Mouse (Mus musculus): ENCODE measurements around the gene Lyve1. TPM values are rescaled to one million over a fixed set of nuclear protein-coding genes. Genes with fewer than 3 reads are reported as not detected.
"Not testable (repeated sequence)": the region's sequence is repeated elsewhere in the genome, so short reads cannot be mapped to it uniquely, and the experiment has no call there.

Gene Lyve1
- 1.1 and 1.2 TPM in 2 replicates for total RNA-seq (2015)
- 0.92 and 0.98 TPM in 2 replicates for total RNA-seq (2017)

DNA sequence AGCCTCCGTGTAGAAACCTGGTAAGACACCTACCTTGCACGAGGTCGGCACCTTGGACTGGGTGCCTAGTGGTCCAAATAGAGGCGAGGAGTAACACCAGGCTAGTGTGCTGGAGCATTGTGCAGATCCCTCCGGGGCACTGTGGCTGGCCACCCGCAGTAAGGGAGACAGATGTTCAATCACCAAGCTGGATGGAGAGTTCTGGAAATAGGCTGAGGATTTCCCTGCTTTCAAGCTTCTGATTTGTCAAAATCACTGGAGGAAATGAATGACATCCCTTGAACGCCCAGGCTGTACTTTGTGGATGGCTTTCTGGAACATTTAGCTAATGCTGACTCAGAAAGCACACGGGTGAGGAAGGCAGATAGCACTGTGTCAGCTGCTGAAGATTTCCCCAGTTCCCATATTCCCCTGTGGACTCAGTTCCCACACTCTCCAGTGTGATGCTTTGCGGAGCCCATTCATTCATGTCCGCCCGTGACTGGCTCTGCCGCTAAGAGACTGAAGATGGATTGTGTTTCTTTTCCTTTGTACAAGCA, at the start of gene Lyve1:
Gene Lyve1 (minus strand): TSS at position 489 of the 539 bp plus-strand sequence.
- no peak for ATAC-seq (ENCODE audit: poor library complexity, severe bottlenecking)

DNA sequence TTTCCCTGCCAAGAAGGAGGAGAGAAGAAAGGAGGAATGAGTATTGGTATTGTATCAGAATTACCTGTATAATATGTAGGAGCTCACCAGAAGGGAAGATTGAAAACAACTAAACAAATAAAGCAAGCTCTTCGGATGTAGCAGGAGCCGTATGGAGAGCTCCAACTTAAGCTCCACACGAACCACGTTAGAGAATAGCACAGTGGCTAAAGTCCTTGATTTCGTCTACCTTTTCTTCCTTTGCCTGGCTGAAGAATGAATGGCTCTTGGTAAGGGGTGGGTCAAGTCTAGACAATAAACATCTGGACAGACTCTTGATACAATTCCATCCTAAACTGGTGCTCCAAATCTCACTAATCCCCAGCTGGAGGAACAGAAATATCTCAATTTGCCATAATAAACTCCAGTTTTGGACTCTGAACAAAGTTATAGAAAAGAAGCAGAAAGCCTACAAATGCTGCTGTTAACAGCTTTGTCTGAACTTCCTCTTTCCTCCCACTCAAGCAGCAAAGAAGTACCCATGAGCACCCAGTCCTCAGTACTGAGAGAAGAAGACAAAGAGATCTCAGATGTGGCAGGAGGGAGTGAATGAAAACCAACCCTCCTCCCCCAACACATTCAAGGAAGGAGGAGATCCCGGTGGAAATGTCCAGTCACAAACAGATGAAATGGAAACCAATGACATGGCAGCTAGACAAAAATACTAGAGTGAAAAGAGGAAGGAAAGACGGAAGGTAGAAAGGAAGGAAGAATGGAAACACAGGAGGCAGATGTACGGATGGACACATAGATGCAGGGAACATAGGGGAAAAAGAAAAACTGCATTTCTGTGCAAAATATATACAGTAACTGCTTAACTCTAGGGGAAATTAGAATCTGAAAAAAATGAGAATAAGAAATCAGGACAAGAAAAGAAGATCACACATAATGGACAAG, 45.4 kb upstream of the Lyve1 start:
- peak; percentile 77 for ATAC-seq (ENCODE audit: poor library complexity, severe bottlenecking)

DNA sequence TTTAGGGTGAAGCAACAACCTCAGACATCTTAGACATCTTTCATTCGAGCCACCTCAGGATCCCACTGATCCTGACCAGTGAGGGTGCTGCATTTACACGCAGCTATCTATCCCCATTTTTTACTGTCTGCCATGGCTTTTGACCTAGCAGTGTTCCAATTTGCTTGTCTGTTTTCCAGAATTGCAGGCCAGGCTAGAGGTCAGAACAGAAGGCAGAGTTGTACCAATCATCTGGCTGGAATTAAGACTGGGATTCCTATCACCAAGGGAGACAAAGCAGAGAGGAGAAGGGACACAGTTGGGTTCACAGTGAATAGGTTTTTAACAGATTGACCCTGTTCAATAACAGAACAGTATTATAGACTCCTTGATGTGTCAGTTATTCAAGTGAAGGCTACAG, 43.5 kb upstream of the Lyve1 start:
- ATAC-seq (ENCODE audit: poor library complexity, severe bottlenecking) = no peak

DNA sequence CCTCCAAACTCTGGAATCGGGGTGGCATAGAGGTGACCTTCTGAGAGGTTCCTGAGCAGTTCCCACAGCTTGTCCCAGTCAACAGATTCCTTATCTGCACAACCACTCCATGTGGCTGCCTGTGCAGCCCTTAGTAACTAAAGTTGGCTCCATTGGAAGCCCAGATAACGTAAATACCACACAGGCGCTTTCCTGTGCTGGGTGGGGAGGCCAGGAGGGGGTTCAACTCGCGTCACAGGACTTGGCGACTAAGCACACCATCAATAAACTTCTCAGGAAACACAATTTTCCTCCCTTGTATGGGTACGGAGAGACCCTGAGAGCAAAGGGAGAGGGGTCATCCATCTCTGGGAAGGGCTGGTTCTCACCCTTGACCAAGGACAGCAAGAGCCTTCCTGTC, 40.2 kb upstream of the Lyve1 start:
- no peak for ATAC-seq (ENCODE audit: poor library complexity, severe bottlenecking)

DNA sequence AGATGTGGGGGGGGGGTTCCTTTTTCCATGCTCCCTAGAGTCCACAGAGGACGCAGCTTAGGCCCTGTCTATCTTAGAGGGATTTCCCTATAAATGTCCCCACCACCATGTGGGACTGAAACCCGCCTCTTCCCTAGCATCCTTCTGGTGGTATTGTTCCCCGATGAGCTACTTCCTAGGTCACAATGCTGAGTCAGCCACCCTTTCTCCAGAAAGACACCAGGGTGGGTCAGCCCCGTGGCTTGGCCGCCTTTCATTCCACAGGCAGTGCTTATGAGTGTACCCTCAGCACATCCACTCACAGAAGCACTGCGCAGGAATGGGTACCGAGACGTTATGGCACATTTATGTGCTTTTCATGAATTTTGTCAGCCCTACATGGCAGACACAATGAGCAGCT, 34.2 kb upstream of the Lyve1 start:
- no peak for ATAC-seq (ENCODE audit: poor library complexity, severe bottlenecking)

DNA sequence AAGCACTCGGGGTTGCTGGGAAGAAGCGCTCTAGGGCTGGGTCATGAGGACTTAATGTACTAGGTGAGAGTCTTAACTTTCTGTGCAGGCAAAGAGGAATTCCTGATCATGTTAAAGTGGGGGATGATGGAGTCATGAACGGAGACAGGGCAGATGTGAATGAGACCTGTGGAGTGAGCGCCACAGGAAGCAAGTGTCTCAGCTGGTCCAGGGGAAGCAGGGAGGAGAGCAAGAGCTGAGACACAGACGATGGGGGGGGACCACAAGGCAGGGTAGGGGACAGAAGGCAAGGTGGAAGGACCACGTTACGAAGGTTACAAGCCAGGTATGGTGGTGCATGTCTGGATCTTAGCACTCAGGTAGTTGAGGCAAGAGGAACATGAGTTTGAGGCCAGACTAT, 33.4 kb upstream of the Lyve1 start:
- ATAC-seq (ENCODE audit: poor library complexity, severe bottlenecking) = no peak

DNA sequence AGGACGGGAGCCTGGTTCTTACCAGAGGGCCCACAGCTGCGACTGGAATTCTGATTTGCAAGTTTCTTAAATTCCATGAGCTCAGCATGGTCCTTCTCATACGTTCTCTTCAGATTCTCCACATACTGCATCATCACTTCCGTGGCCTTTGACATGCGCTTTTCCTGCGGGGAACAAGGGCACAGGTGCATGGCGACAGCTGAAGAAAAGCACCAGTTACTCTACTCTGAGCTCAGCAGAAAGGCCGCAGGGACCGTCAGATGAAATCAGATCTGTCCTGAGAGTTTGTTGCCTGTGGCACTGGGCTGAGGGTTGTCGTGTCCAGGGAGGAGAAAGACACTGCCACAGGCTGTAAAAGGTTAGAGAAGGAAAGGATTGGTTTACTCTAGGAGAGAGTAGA, 32.7 kb upstream of the Lyve1 start:
- not testable (repeated sequence) for ATAC-seq (ENCODE audit: poor library complexity, severe bottlenecking)

DNA sequence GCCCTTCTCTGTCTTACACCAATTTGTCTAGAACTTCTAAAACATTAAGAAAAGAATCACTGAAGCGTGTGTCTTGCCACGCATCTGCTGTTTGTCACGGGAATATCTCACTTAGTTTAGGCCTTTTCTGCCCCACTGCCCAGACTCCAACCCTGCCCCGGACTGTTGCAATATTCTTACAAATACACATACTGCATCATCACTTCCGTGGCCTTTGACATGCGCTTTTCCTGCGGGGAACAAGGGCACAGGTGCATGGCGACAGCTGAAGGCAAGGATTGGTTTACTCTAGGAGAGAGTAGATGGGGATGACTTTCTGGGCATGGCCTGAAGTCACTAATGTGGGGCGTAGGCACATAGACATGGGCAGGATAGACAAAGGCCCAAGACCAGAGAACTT, 31.6 kb upstream of the Lyve1 start:
- ATAC-seq (ENCODE audit: poor library complexity, severe bottlenecking) = peak; percentile 80

DNA sequence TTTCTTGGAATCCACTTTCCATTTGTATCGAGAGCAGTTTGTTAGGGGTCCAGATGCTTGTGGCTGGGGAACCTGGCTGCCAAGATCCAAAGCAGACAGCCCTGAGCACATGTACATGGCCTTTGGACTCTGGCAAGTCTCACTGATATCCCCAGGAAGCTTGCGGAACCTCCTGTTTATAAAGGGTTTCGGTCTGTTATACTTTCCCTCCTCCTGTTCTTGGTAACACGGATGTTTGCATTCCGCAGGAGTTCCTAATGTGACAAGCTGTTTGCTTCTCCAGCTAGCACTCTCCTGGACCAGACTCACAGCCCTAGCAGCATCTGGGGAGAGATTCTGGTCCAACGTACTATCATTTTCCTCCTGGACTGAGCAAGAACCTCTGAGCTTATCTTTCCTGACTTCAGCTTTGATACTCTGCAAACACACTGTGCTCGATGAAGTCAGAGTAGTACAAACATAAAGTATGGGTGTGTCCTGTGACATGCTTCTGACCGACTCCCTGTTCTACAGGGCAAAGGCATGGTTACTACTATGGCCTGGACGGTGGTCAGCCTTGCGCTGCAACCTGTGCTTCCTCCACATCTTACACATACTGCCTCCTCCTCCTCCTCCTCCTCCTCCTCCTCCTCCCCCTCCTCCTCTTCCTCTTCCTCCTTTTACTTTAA, 31.0 kb upstream of the Lyve1 start:
- ATAC-seq (ENCODE audit: poor library complexity, severe bottlenecking) = peak; percentile 55

DNA sequence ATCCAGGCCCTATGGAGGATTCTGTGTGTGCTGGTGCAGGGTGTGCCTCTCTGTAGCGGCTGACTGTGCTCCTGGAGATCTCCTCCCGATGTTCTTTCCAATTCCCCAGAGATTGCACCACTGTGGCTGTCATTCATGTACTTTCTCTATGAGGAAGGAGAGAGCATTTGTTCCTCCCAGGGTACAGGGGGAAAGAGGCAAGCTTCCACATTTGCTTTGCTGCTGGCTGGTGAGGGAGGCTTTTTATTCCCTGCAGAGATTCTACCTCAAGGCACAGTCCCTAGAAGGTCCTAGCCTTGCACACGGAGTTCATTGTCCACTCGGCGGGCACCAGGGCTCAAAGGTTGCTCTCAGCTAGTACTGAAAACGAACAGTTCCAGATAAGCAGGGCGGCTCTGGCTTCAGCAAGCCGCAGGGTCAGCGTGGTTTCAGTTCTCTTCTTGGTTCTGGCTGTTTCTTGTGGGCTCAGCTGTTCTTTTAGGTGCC, 28.5 kb upstream of the Lyve1 start:
- peak; percentile 59 for ATAC-seq (ENCODE audit: poor library complexity, severe bottlenecking)

DNA sequence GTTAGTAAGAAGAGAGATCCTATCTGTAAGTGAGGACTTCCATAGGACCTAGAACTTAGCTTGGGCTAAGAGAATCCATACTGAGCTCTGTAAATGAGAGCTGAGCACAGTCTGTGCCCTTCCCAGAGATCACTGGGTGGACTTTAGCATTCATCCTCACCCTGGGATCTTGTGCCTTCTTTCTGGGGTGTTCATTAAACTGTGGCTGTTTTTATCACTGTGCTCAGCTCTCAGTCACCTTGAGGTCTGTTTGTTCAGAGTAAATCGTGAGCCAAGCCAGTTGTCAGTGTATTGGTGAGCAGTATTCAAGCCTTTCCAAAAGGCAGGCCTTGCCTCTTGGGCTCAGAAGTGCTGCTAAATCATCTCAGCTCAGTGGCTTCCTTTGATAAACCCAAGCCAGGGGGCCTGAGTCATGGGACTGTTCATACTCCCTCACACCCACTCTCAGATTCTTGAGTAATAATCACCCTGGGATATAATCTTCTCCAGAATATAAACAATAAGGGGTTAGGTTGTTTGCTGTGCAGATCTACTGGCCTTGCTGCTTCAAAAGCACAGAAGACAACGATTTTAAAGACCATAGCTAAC, 18.8 kb upstream of the Lyve1 start:
- no peak for ATAC-seq (ENCODE audit: poor library complexity, severe bottlenecking)

DNA sequence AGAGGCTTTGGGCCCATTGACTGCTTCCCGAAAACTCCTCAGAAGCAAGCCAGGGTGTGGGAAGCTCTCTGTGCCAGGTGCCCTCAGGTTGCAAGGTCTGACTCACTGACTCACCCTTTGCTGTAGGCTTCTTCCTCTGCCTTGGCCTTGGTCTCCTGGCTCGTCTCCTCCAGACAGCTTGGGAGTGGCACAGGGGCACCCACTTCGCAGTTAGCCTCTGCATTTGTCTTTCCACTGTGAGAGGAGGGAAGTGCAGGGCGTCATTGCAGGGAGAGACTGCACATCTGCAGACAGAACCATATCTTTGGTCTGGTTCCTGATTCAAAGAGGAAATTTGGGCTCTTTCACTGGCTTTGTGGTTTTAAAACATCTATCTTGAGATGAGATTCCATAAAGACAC, 15.0 kb upstream of the Lyve1 start:
- peak; percentile 68 for ATAC-seq (ENCODE audit: poor library complexity, severe bottlenecking)

DNA sequence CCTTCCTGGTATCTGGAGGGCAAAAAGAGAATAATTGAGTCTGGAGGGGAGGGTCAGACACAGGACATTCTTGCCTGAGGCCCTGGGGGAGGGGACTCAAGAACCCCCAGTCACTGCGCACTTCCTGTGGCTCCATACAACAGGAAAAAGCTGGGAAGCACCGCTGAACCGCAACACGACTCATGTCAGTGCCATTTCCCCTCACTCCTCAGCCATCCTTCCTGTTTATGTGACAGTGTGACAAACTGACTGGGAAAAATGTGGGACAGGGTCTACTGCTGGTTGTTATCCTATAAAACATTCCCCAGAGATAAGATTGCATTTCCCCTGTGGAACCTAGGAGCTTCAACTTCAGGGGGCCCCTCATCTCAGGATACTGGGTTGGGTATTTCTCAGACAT, 13.9 kb upstream of the Lyve1 start:
- ATAC-seq (ENCODE audit: poor library complexity, severe bottlenecking) = 0 out of 2 replicates have a peak, but pooled peaks have one; percentile 9

DNA sequence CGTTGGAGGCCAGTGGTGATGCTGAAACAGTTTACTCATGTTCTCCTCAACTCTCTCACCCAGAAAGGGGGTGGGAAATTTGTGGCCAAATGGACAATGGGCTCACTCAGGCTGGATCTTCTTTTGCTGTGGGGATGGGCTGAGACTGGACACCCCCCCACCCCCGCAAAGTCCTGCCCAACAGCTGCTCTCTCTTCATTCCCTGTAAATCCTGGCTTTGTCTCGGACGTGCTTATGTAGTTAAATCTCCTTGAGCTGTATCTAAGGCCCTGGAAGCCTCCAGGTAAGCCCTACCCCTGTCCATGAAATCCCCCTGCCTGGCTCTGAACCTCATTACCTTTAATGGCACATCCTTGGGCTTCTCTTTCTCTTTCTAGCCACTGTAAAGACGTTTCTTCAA, 5.8 kb upstream of the Lyve1 start:
- no peak for ATAC-seq (ENCODE audit: poor library complexity, severe bottlenecking)

DNA sequence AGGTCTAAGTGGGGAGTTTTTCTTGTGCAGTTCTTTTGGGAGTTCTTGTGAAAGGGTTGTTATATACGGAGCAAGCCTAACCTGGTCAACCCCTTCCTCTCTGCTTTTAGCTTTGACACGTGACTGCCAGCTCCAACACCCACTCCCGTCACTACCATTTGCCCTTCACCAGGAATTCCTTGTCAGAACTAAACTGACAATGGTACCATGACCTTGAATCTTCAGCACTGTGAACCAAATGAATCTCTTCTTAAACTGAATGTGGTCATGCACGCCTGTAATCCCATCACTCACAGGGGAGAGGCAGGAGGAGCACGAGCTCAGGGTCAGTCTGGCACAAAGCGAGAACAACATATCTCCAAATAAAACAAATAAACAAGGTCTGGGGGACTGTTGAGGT, 4.1 kb upstream of the Lyve1 start:
- no peak for ATAC-seq (ENCODE audit: poor library complexity, severe bottlenecking)

DNA sequence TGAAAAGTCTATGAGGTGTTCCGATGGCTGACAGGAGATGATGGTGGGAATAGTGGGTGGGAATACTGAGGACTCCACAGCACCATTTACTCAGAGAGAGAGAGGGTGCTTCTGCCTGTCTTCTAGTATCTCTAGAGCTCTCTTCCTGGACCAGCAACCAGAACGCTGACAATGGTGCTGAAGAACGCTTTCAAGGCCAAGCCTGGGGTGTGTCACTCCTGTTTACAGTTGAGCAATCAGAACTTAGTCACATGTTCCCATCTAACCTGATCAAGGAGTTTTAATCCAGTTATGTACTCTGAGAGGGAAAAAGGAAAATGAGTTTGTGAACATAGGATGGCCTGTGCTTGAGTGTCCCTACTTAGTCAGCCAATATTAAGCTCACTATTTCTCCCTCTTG, 3.0 kb upstream of the Lyve1 start:
- no peak for ATAC-seq (ENCODE audit: poor library complexity, severe bottlenecking)

DNA sequence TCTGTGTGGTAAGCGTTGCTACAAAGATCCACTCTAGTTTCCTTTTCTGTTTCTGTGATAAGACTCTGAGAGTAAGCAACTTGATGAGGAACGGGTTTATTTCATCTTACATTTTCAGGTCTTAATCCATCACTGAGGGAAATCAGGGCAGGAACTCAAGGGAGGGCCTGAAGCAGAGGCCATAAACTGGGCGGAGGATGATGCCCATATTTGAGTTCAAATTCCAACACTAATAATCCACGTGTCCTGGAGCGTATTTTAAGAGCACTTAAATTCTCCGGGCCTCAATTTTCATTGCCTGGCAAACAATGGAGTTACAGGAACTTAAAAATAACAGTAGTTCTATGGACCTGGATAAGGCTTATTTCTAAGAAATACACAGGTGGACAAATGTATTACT, 2.5 kb upstream of the Lyve1 start:
- no peak for ATAC-seq (ENCODE audit: poor library complexity, severe bottlenecking)

DNA sequence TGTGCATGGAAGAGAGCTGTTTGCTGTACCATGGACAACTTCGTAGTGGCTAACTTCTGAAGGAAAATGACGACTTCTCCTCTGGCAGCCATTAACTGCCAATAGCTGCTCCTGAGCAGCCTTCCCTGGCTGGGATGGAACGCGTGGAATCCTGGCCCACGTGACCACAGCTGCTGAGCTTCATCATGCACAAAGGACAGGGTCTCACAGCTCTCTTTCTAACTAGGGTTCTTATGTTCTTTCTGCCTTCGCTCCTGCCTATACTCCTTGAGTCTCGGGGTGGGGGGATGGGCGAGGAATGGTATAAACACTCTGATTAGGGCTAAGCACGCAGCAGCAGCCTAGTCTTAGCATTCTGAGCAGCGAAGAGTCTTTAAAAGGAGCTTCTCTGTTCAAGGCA, 2.0 kb upstream of the Lyve1 start:
- no peak for ATAC-seq (ENCODE audit: poor library complexity, severe bottlenecking)

DNA sequence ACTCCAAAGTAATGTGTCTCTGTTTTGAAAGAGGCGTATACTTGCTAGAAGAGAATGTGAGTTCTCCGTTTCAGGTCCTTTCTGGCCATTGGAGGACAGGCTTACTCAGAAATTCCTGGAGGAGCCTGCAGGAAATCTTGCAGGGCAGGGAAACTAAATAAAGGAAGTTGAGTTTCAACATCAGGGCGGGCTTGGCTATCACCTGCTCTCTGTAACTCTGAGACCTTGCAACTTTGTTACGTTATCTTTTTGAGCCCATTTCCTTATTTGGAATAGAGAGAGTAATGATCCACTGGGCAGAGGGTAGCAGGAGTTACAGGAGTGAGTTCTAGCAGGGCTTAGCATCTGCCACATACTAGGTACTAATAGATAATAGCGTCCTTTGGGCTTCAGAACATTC, 2.9 kb downstream of the Lyve1 start:
- peak; percentile 81 for ATAC-seq (ENCODE audit: poor library complexity, severe bottlenecking)

DNA sequence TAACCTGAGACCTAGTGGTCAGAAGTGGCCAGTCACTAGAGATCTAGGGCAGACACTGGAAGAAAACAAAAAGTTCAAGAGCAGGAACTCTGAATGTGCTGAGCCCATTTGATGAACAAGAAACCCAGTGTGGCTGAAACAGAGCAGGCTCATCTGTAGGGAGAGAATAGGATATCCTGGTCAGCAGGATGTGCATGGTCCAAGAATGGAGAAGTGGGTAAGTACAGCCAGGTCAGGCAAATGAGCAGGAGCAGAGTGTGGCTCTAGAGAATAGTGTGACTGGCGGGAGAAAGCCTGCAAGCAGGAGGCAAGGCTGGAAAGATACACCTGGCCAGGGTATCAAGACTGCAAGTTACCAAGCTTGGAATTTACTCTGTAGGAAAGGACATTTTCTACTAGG, 7.4 kb downstream of the Lyve1 start:
- peak; percentile 55 for ATAC-seq (ENCODE audit: poor library complexity, severe bottlenecking)

DNA sequence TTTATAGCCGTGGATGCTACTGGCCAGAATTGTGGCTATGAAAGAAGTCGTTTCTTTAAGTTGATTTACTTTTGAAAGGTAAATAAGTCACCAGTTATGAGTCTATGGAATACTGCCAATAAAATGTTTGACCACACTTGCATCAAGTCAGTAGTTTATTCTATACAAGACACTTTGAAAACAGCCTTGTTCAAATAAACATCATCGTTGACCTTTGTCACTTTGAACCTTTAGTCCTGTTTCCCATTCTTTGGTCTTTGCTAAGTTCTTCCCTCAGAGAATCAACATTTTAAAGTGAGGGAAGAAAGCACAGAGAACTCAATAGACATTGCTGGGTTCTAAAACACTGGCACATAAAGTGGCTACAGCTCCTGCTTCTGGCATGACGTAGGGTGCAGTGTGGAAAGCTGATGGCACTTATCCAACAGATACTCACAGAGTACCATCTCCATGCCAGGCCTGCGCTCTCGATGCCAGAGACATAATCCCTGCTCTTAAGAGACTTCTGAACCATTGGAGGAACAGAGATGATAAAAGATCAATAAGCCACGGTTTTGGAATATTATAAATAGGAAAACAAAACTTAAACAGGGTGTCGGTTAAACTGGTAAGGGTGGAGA, 8.0 kb downstream of the Lyve1 start:
- ATAC-seq (ENCODE audit: poor library complexity, severe bottlenecking) = no peak

All from megakaryocyte, adult 5-6 weeks (primary cell).